Mouse (Mus musculus): Measurements from ENCODE around the gene Bgn.

DNA sequence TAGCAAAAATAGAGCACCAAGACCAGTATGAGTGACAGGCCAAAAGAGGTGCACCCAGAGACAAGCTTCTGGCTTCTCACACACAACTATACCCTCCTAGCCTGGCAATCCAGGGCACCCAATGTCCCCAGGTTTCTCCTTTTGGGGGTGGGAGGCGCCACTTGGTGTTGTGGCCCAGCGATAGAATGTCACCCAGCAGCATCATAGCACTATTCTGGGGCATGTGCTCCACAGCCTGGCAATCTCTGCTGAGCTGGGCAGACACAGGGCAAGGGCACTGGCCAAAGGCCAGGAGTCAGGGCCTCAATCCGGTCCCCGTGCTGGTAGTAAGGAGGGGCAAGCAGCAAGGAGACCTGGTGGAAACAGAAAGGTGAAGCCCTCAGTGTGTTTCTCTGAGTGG lies 13.3 kb downstream of the Bgn start:
- TF ChIP-seq CTCF (IDR thresholded peaks at IDR 0.05; ENCODE audit: extremely low read depth, insufficient read depth, insufficient read length, insufficient replicate concordance): no peak
- TF ChIP-seq POLR2A (IDR thresholded peaks at IDR 0.05; ENCODE audit: low read depth, low read length): no peak

Data from spleen, adult 2 months (tissue).